Mouse (Mus musculus) megakaryocyte, adult 5-6 weeks (primary cell): Measurements from ENCODE around the gene Bud13. TPM values are rescaled to one million over a fixed set of nuclear protein-coding genes. Genes with fewer than 3 reads are reported as not detected.
"Not testable (repeated sequence)": the region's sequence is repeated elsewhere in the genome, so short reads cannot be mapped to it uniquely, and the experiment has no call there.

Experiments
- ATAC-seq: 2 replicates; pipeline ENCODE4 v1.8.0; 2016; ENCODE audit warnings: mild to moderate bottlenecking, inconsistent platforms; ENCODE audit not compliant: poor library complexity, severe bottlenecking
- total RNA-seq, 2 experiments: library from RNA; stranded (forward) in 1 of 2; stranded (reverse) in 1 of 2; fragments of 153-499, 151-499 nt in 1 of 2; fragments of 221-1000, 200-1000 nt in 1 of 2; gene quantifications; 2 replicates each; pipeline versions ENCODE4 v1.2.3 to v1.2.4; 2015 to 2017

Bud13 gene
- total RNA-seq, 2 experiments from 2014 or later: 10.5 to 12.2 TPM

DNA sequence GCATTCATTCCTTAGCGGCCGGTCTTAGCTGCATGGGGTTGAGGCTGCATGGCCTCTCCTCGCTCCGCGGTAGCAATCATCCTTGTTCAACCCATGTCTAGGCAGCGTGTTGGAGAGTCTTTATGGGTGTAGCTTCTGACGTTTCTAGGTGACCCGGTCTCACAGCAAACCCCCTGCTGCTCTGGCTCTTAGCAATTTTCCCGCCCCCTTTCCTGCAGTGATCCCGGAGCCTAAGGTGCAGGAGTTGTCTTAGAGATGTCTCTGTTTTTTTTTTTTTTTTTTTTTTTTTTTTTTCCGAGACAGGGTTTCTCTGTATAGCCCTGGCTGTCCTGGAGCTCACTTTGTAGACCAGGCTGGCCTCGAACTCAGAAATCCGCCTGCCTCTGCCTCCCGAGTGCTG is 53.5 kb downstream of the Bud13 start:
- ATAC-seq: not testable (repeated sequence)

DNA sequence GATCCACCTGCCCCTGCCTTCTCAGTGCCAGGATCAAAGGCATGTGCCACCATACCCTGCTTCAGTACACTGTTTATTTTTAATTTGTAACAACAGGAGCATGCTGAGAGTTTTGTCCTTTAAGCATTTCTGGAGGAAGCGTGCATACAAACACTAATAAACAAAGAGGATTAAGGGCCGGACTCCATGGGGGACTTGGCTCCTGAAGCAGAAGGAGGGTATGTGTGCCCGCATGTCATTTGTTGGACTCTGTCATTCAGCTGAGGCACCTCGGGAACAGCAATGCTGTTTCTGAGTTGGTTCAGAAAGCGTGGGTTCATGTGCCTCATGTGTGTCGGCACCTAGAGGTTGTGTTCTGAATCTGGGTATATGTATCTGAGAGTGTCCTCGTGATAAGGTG is 54.5 kb downstream of the Bud13 start:
- ATAC-seq: no peak

DNA sequence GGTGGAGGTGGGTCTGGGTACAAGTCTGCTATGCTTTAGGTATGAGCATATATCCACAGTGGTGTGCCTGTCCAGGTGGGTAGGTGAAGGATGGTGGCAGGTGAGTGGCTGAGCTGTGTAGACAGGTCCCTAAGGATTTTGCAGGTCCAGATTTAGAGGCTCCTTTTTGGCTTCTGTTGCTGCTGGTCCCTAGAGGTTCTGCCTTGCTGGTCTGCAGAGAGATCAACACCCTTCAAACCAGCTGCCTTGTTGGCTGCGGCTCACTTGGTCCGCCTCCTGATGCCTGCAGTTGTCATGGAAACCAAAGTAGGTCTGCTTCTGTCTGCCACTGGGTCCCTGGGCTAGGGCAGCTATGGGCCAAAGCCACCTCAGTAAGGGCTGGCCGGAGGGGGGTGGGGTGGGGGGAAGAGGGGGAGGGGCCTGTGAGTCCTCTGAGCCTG is 55.1 kb downstream of the Bud13 start:
- no peak for ATAC-seq

DNA sequence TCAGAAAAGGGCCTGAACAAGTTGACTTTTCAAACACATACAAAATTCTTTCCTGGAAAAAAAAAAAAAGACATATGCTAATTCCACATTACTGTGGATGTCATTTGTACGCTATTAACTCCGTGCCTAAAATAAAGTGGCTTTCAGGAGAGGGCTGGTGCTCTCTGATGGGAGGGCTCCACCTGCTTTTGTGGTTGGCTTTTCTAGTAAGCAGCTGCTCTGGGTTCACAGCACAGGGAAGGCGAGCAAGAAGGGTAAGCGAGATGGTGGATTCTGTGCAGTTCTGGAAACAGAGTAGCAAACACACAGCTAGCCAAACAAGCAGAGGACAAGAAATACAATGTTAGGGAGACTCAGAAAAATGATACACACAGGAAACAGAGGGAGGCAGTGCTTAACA is 55.6 kb downstream of the Bud13 start:
- ATAC-seq: no peak

DNA sequence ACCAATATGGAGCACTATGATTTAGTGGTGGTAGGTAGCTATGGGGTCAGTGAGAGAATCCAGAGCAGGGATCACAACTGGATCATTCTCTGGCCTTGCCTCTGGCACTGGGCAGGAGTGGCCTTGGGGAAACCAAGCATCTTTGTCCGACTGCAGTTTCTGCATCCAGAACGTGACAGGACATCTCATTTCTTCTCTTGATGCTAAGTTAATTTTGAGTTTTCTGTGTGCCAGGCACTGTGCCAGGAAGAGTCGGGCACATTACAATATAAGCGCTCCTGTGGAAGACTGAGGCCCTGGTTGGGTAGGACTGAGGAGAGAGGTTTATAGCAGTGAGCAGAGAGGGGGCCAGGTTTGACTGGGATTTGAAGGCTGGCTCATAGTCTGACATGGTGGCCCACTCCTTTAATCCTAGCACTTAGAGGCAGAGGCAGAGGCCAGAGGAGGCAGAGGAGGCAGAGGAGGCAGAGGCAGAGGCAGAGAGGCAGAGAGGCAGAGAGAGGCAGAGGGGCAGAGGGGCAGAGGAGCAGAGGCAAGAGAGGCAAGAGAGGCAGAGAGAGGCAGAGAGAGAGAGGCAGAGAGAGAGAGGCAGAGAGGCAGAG is 56.3 kb downstream of the Bud13 start:
- no peak for ATAC-seq

DNA sequence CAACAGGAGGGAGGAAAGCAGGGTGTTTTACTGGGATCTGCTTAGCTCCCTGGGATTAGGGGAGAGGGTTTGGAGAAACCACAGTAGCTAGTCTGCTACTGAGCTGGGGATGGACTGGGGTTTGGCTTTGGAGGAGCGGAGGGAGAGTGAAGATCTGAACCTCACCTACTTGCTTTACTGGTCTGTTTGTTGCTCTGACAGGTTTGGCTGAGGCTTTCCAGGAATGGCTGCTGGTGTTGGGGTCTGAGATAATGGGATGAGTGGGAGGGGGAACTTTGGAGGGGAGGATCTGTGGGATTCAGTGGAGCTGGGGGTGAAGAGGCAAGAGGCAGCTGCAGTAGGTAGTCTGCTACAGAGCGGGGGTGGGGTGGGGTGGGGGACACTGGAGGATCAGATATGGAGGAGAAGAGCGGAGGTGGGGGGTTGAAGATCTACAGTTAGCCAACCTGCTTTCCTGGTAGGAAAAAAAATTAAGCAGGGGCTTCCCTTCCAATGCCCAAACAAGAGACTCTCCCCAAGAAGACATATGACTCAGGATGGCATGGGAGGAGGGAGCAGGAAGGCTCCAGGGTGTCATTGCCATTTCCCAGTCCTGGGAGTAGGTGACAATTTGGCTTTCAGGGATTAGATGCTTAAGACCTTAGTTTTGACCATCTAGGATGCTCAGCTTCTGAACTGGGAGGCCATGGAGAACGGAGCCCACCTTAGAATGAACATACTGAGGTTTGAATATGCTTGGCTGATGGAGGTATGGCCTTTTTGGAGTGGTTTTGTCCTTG is 63.3 kb downstream of the Bud13 start:
- no peak for ATAC-seq

Other genes starting within 250 kb of the Bud13 start
- gene Apoa1, start 54.4 kb upstream of the Bud13 start, total RNA-seq (2015): not detected in 2 replicates
- not detected in 2 replicates for gene Apoa1, start 54.4 kb upstream of the Bud13 start, total RNA-seq (2017)
- not detected in 2 replicates for gene Apoc3, start 47.4 kb upstream of the Bud13 start, total RNA-seq (2015)
- not detected in 2 replicates for gene Apoc3, start 47.4 kb upstream of the Bud13 start, total RNA-seq (2017)
- not detected in 2 replicates for gene Apoa4, start 42.3 kb upstream of the Bud13 start, total RNA-seq (2015)
- not detected in 2 replicates for gene Apoa4, start 42.3 kb upstream of the Bud13 start, total RNA-seq (2017)
- gene Apoa5, start 14.4 kb upstream of the Bud13 start, total RNA-seq (2015): not detected in 2 replicates
- gene Apoa5, start 14.4 kb upstream of the Bud13 start, total RNA-seq (2017): 0.11 TPM in 1 of 2 replicates, not detected in the other
- gene Zpr1, start 9.9 kb upstream of the Bud13 start, total RNA-seq (2015): 23.5 and 23.8 TPM in 2 replicates
- gene Zpr1, start 9.9 kb upstream of the Bud13 start, total RNA-seq (2017): 26.3 and 28.8 TPM in 2 replicates
- gene 4931429L15Rik, start 37.0 kb downstream of the Bud13 start, total RNA-seq (2015): not detected in 2 replicates
- not detected in 2 replicates for gene 4931429L15Rik, start 37.0 kb downstream of the Bud13 start, total RNA-seq (2017)